Mouse (Mus musculus): ENCODE data around the gene Iars2.
A peak's percentile ranks its signal among the peaks of the same experiment; 100 is the strongest.
"Not testable (repeated sequence)": the region's sequence is repeated elsewhere in the genome, so short reads cannot be mapped to it uniquely, and the experiment has no call there.

Gene Iars2

DNA sequence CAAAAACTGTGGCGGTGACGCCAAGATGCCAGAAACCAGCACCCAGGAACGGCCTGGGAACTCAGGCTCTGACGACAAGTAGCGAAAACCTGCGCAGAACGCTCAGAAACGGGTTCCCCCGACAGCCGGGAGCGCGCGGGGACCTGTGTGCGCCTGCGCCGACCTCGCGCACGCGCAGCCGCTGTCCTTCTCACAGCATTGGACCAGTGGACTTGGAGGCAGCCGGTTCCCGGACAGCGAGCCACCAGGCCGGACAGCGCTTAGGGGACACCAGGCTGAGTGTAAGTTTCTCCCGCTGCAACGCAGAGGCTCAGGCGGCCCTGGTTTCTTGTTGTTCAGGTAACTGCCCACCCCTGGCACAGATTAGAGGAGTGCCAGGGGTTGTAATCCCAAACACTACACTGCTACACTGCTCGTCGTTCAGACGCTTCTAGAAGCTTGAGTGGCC, 2.8 kb upstream of the Iars2 start, which contains the start of gene Bpnt1:
TSS of gene Bpnt1 (plus strand) at position 167 of the 448 bp plus-strand sequence.
- DNase-seq (ENCODE audit: low read depth), result peak; percentile 66

DNA sequence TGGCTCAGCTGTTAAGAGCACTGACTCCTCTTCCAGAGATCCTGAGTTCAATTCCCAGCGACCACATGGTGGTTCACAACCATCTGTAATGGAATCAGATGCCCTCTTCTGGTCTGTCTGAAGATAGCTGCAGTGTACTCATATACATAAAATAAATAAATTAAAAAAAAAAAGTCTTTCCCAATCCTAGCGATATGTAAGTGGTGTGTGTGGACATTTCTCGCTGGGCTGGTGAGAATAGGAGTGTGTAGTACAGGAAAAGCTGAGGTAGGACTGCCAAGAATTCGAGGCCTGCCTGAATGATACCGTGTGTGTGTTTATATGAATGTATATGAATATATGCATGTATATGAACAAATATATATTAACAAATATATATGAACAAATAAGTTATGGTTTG, 2.2 kb upstream of the Iars2 start:
- DNase-seq (ENCODE audit: low read depth), result no peak

DNA sequence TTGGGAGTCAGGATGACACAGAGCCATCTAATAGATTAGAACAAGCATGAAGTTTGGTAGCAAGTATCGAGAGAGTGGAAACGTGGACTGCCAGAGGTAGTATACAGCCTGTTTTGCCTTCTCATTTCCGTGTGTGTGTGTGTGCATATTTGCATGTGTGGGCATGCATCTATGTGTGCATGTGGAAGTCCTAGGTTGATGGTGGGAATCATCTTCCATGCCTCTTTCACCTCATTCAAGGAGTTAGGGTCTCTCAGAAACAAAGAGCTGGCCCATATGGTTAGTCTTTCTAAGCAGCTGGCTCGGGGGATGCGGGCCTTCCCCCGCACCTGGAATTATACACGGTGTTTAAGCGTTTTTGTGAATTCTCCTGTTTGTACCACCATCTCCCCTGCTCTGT, 655 bp upstream of the Iars2 start:
- no peak for DNase-seq (ENCODE audit: low read depth)

DNA sequence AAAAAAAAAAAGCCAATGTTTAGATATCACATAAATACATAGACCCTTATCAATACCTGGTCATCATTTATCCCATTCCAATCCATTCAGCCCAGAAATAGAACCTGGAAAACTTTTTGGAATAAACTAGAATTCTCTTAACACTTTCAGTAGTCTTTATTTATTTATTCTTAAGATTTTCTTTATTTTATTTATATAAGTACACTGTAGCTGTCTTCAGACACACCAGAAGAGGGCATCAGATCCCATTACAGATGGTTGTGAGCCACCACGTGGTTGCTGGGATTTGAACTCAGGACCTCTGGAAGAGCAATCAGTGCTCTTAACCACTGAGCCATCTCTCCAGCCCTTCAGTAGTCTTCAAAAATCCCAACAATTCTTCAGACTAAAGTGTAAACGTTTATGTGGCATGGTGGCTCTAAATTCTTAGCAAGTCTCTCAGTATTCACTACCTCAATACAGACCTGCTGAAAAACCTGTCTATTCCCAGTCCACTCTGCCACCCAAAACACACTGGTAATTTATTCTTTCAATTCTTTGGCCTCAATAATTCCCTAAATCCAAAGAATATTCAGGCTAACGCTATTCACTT, 1.3 kb downstream of the Iars2 start:
- not testable (repeated sequence) for DNase-seq (ENCODE audit: low read depth)

DNA sequence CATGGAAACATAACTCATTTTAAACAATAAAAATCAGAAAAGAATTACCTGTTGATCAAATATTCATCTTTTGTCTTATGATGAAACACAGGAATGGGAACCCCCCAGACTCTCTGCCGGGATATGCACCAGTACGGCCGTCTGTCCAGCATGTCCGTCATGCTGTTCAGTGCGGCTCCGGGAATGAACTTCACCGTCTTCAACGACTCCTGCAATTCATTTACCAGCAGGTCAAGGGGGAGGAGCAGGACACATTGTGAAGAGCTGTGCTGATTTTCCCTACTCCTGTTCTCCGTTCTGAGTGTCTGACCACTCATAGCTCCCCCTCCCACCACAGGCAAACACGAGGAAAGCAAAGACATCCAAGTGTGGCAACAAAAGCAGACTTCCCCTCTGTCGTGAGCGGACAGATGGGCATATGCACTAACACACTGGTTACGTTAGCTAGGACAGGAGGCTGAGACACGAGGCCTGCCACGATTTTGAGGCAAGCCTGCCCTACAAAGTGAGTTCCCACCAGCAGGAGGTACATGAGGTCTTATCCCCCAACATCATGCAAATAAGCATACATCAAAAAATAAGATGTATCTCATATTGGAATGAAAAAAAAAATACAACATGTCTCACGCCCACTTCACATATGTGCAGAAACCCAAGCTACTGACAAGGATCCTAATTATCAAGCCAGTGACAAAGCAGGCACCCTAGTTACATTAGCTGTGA, 13.2 kb downstream of the Iars2 start:
- no peak for DNase-seq (ENCODE audit: low read depth)

DNA sequence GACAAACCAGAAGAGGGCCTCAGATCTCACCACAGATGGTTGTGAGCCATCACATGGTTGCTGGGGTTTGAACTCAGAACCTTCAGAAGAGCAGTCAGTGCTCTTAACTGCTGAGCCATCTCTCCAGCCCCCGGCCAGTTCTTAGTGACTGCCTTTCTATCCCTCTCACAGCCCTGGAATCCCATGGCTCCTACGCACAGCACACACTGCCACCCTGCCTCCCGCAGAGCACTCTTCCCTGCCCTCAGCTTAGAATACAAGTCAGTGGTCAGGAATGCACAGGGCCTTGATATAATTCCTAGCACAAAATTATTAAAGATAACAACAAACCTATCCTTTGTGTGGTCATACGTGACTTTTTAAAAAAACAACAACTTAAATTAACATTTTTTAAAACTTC, 14.7 kb downstream of the Iars2 start:
- no peak for DNase-seq (ENCODE audit: low read depth)

DNA sequence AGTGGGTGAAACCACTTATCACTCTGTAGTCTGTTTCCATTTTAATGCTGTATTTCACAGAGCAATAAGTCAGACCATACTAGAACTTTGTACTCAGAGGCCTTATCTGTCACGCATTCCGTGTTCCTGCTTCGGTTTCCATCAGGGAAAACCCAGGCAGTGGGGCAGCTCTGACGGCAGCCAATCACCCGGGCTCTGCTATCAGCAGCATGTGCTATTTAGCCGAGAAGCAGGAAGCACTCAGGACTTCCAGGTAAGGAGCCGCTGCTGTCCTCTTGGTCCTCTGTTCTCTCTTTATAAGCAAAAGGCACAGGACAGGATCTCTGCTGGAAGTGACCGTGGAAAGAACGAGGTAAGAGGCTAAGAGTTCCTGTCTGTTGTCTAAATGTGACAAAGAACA, 17.2 kb downstream of the Iars2 start:
- no peak for DNase-seq (ENCODE audit: low read depth)

DNA sequence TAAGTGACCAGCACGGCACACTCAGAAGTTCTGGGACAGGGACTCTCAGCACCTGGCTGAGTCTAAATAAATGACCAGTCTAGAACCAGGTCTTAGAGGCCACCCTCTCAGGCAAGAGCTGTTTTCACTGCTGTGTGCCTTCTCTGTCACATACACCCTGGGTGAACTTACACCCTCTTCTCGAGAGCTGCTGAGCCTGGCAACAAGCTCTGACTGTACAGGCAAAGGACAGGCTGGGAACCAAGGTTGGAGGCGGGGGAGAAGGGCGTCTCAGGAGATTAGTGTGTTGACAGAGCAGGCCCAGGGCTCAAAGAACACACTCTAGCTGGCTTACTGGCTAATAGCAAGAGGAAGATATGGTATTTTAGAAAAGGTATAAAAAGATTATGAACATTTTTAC, 20.3 kb downstream of the Iars2 start:
- DNase-seq (ENCODE audit: low read depth), result no peak

DNA sequence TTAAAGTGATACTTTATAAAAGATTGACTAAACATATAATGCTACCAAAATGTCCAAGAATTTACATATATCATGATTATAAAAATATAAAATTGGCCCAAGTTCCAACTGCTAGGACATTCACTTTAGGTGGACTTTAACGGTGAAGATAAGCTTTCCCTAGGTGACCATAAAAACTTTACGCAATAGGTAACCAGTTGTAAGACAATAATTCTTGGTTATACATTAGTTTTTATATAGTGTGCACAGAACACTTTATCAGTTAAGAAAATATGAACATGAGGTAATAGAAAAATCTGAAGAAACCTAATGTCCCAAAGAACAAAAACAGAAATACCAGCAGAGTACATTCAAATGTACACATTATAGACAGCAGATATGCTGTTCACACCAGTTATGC, 20.9 kb downstream of the Iars2 start:
- no peak for DNase-seq (ENCODE audit: low read depth)

DNA sequence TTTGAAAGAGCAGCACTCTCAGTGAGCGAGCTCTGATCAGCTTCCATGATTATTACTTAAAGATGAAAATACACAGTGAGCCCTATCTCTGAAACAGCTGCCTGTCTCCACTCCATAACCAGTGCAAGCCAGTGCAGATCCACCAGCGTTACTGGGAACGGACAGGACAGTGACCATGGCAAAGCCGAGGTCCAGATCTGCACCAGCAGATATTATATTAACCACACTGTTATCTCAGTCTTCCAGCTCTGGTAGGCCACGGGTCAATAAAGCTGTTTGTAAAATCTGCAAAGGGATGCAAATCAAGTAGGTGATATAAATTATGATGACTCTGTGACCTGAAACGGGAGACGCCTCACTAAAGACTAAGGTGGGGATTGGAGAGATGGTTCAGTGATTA, 21.6 kb downstream of the Iars2 start:
- no peak for DNase-seq (ENCODE audit: low read depth)

DNA sequence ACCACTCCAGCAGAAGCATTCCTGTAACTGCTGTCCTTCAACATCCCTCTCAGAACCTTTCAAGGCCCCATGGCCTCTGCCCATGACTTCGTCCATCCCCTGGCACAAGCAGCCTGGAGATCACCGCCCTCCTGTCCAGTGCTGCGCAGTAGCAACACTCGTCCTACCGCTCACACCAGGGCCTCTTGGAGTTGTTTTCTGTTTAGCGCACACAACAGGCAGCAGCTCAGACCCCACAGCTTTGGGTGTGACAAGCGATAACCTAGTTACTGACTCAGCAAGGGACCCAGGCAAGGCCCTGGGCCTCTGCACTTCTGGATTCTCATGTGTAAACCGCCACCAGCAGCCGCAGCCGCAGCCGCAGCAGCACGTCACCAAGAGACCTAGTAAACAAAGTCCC, 22.4 kb downstream of the Iars2 start:
- no peak for DNase-seq (ENCODE audit: low read depth)

DNA sequence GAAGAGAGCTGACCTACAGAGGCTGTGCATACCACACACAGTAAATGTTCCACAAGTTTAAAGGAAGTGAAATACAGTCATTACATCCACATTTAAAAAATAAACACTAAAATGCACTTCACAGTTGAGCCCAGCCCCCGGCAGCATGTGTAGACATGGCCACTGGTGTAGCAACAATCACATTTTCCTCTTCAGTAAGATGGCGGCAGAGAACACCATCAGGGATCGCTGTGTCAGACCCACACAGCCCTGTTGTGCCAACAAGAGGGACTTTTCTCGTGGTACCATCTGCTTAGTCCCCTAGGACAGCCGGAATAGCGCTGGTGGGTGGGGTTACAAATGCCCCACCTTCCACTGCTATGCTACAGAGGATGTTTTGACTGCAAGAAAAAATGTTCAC, 26.4 kb downstream of the Iars2 start:
- no peak for DNase-seq (ENCODE audit: low read depth)

DNA sequence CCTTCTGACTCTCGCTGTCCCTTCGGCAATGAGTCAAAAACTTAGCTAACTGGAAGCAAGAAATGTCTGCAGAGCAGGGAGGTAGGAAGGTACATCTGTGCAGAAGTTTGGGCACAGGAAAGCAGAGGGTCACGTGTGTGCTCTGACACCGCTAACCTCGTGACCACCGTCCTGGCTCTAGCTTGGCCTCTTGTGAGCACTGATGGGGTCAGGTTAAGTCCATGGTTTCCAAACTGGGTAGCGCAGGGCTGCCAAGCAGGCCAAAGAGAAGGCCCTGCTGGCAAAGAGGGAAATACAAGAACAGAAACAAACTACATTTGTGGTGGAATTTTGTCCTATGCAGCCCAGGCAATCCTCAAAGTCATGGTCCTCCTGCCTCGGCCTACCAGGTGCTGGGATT, 30.7 kb downstream of the Iars2 start:
- DNase-seq (ENCODE audit: low read depth), result no peak

DNA sequence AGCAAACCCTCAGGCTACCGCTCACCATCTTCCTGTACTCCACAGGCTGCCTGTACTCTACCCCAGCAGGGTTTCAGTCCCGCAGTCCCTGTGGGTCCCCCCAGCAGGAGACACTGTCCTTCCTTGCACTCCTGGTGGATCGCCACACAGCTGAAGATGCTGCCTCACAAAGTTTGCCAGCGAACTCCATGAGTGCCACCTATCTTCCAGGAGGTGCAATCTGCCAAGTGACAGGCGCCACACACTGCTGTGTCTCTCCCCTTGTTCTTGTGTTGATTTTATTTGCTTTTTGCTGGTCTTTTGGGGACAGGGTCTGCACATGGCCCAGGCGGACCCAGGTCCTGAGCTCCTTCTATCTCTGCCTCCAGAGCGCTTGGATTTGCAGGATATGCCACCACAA, 32.3 kb downstream of the Iars2 start:
- DNase-seq (ENCODE audit: low read depth), result no peak

DNA sequence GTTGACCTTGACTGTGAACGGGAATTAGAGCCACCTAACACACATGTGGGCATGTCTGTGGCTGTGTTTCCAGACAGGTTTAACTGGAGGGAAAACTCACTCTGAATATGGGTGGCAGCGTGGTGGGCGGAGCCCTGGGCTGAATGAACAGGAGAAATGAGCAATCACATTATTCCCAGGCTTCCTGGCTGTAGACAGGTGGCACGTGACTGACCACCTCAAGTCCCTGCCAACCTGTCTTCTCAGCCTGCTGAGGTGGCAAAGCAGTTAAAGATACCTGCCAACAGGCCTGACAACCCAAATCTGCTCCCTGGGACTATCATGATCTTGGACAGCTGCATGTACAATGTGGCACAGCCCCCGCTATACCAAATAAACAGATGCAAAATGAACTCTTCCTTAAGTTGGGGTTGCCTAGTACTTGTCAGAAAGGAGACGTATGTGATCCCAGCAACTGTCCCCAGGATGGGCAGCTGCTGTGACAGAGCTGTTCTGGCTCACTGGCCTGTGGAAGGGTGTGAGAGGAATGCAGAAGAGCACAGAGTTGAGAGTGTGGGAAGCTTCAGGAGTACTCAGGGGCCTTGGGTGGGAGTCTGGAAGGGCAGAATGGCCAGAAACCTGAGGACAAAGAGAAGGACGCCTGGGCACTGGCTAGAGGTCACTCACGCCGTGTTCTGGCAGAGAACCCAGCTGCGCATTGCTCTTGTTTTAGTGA, 36.4 kb downstream of the Iars2 start:
- no peak for DNase-seq (ENCODE audit: low read depth)

DNA sequence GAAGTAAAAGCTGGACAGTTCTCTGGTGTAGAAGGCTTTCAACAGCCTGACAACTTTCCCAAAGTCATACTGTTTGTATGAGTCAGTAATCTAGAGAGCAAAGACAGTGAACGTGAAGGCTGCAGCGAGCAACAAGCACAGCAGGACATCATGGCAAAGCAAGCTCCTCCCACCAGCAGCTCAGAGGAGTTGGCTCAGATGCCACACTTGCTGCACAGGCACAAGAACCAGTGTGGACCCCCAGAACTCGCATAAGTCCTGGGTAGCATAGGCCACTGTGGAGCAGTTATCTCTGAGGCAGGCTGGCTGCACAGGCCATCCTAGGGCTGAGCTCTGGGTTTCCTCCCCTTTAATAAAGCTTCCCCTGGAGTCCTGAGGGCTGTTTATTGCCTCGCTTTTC, 37.9 kb downstream of the Iars2 start:
- no peak for DNase-seq (ENCODE audit: low read depth)

DNA sequence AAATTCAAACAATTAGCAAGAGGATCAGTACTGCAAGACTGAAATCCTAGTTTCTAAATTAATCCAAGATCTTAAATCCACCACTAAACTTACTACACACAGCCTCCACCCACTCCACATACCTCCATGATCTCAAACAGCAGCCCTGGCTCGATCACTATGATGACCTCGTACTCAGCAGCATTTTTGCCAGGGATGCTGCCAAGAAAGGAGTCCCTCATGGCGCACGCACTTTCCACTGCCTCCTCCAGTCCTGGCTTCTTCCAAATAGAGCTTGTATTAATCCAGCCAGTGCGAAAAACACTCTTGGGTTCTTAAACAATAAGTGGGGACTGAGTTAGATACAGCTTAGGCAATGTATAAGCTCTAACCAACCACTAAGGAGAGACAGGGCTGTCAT, 40.0 kb downstream of the Iars2 start:
- no peak for DNase-seq (ENCODE audit: low read depth)

DNA sequence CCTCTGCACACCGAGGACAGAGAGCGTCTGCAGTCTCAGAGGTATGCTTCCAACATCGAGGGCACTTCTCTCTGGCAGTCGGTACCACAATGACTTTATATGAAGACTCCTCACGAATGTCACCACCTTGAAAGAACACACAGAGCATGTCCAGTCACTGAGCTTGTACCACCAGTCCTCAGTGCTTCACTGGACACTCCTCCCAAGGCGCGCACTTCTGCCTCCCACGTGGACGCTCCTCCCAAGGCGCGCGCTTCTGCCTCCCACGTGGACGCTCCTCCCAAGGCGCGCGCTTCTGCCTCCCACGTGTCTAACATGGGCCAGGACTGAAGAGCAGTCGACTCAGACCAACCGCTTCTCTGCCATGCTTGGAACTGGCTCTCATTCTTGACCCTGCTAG, 42.1 kb downstream of the Iars2 start:
- no peak for DNase-seq (ENCODE audit: low read depth)

DNA sequence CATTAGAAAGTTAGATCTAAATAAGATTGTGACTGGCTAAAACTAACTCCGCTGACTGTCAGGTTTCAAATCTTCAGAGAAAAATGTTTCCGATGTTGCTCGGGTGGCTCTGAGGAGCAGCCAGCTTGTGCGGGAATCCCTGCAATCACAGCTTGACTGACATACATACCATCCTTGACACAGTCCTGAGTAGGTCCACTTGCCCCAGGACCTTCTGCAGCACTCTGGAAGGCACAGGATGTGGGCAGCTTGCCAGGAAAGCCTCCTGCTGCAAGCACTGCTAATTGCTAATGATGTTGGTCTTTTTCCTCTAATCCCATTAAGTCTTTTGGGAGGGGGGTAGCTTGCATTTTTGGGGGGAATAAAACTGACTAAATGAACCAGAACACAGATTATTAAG, 44.0 kb downstream of the Iars2 start:
- no peak for DNase-seq (ENCODE audit: low read depth)

DNA sequence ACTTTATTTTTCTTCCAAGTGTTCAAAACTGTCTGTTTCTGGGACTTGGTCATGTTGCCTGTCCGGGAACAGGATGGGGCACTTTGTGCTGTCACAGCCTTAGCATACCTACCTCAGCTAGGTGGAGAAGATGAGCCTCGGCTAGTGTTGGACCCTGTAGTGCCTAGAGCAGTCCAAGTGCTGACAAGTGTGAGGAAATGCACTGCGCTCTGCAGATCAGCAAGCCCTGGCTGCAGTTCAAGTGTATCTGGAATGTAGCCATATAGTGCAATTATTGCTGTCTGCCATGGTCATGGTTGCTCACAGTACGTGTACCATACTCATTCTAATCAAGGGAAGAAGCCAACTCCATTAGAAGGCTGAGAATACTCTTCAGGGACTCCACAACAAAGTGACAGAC, 44.5 kb downstream of the Iars2 start:
- DNase-seq (ENCODE audit: low read depth), result no peak

DNA sequence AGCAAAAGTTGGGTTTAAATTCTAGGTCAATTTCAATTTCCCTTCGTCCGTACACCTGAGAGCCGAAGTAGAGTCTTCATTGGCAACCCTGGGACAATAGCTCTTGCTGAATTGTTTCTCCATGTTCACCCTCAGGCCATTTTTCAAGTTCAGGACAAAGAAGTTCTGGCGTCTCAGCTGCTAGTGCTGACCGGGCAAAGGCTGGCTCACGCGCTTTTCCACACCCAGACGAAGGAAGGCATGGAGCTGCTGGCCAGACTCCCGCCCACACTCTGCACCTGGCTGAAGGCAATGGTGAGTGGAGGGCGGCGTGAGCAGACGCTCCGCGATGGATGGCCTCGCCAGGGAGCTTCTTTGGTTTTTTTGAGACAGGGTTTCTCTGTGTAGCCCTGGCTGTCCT, 45.9 kb downstream of the Iars2 start:
- DNase-seq (ENCODE audit: low read depth), result no peak

DNA sequence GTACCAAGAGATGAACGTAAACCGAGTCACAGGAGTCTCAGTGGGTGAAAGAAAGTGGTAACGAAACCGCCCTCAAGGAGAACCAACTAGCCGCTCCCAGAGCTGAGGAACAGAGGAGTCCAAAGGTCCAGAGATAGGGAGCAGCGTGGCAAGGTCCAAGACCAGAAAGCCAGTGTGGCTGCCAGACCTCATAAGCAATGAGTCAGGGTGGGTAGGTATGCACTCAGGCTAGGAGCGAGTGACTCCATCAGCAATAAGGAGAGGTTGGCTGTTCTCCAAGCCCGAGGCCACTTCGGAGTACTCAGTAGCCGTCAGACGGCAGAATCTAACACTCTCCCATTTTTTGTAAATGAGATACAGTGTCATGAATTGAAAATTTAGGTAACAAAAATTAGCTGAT, 46.4 kb downstream of the Iars2 start:
- DNase-seq (ENCODE audit: low read depth), result no peak

DNA sequence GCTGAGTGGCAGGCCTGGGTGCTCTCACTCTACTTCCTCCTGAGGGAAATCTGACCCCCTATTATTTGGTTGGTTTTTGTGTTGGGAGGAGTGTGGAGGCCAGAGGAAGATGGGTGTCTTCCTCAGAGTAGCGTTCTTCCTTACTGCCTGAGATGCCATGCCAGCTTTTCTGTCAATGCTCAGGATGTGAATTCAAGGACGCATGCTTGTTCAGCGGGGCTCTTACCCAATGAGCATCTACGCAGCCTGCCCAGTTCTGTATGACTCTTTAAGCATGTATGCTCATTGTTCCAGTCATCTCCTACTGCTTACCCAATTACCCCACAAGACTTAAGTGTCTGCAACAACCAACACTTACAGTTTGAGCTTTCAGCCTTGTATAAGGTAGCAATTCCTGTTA, 48.6 kb downstream of the Iars2 start:
- no peak for DNase-seq (ENCODE audit: low read depth)

DNA sequence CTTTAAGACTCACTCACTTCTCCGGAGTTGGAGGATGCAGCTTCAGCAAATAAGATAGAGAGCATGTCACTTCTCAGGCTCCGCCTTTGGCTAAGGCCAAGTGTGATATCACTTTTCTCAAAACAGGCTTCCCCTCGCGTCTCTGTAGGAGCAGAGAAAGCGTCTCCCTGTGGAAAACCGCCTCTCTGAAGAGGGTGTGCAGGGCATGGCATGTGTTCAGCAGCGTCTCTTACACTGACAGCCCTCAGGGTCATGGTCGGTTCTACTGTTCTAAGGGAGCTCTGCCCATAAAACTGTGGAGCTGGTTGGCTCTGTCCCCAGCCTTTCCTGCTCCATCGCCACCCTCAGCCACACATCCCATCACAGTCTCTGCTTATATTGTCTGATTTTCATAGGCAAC, 49.9 kb downstream of the Iars2 start:
- no peak for DNase-seq (ENCODE audit: low read depth)
